Mouse (Mus musculus) ES-E14 (cell line): Measurements from ENCODE around the gene Ubxn7.

Experiments used
- CHD2 ChIP-seq: IDR thresholded peaks from 2 replicates; pipeline ENCODE4 v1.6.1; 2014; ENCODE audit warnings: mild to moderate bottlenecking, low read depth, low read length, inconsistent platforms
- HCFC1 ChIP-seq: IDR thresholded peaks from 2 replicates; pipeline ENCODE4 v1.6.1; 2012; ENCODE audit warnings: low read length, inconsistent platforms, borderline replicate concordance; ENCODE audit not compliant: insufficient read depth
- MAFK ChIP-seq: IDR thresholded peaks from 2 replicates; pipeline ENCODE4 v1.6.1; 2014; ENCODE audit warnings: mild to moderate bottlenecking, low read depth, low read length, inconsistent platforms; ENCODE audit not compliant: insufficient read depth
- ZC3H11A ChIP-seq: IDR thresholded peaks from 2 replicates; pipeline ENCODE4 v1.6.1; 2012; ENCODE audit warnings: low read depth, mild to moderate bottlenecking, inconsistent platforms, low read length, borderline replicate concordance
- ZNF384 ChIP-seq: IDR thresholded peaks from 2 replicates; pipeline ENCODE4 v1.6.1; 2012; ENCODE audit warnings: low read depth, low read length, inconsistent platforms

DNA sequence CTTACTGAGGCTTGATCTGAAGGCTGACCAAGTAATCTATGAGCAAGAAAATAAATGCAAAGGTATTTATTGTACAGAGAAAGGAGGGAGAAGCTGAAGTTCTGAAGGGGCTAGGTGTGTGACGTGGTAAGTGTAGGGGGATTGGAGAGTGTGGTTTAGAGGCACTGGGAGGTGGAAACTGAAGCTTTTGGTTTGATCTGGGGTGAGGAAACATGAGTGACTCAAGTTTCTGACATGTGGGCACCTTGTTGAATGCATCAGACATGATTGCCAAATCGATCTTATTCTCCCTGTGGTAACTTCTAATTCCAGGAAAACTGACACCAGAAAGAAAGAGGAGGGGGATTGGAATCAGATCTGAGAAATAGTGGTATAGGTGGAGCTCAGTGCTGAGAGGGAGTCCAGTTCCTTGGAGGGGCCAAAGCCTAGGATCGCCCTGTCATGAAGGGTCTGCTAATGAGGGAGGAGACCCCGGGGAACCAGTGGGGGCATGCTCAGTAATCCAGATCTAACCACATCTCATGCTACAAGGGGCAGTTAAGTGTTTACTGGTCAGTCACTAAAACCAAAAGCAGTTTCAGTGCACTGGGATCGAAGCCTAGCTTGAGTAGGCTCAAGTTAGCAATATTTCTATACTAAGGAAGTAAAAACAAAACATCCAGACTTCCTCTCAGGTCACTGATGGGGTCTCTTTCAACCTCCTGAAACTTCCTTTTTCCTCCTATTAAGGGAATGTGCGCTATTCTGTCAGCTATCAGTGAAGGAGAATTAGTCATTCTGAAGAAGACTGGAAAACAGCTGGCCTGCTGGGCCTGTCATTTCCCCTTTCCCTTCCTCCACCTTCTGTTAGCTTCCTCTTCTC, 63.9 kb downstream of the Ubxn7 start:
- TF ChIP-seq CHD2 = no peak
- no peak for TF ChIP-seq ZC3H11A
- TF ChIP-seq MAFK = no peak
- TF ChIP-seq ZNF384 = no peak
- TF ChIP-seq HCFC1 = no peak
